Mouse (Mus musculus) neural tube, embryonic 11.5 days (tissue): ENCODE results near the gene Ggct. TPM values are rescaled to one million over a fixed set of nuclear protein-coding genes. Genes with fewer than 3 reads are reported as not detected.
A peak's percentile ranks its signal among the peaks of the same experiment; 100 is the strongest.

Source experiments
- ATAC-seq: fragments of 200-750 bp; cut with Nextera tagmentation; 2 replicates; pipeline ENCODE4 v1.8.0; 2017; ENCODE audit warnings: moderate number of reproducible peaks, mild to moderate bottlenecking, moderate TSS enrichment, moderate library complexity; ENCODE audit not compliant: insufficient read depth, low FRiP score, low TSS enrichment
- DNase-seq: peaks from one replicate; pipeline ENCODE4 v3.0.0-alpha.2; 2015; ENCODE audit warnings: low spot score
- H3K27ac ChIP-seq: fragments of 300-500 bp; sonication (generic); 2 replicates; pipeline ENCODE4 v1.5.1; 2014; ENCODE audit warnings: low read depth, mild to moderate bottlenecking, low read length
- H3K27me3 ChIP-seq: fragments of 300-500 bp; sonication (generic); 2 replicates; pipeline ENCODE4 v1.6.1; 2014; ENCODE audit warnings: mild to moderate bottlenecking, low read length, mixed read lengths; ENCODE audit not compliant: control insufficient read depth, insufficient read depth
- H3K36me3 ChIP-seq: fragments of 300-500 bp; sonication (generic); 2 replicates; pipeline ENCODE4 v1.6.1; 2014; ENCODE audit warnings: mild to moderate bottlenecking, low read length, moderate library complexity, mixed read lengths; ENCODE audit not compliant: control insufficient read depth, insufficient read depth
- H3K4me1 ChIP-seq: fragments of 300-500 bp; sonication (generic); 2 replicates; pipeline ENCODE4 v1.6.1; 2014; ENCODE audit warnings: low read length, mixed read lengths; ENCODE audit not compliant: control insufficient read depth, insufficient read depth
- H3K4me2 ChIP-seq: fragments of 300-500 bp; sonication (generic); 2 replicates; pipeline ENCODE4 v1.6.1; 2014; ENCODE audit warnings: low read depth, mild to moderate bottlenecking, moderate library complexity
- H3K4me3 ChIP-seq: fragments of 300-500 bp; sonication (generic); 2 replicates; pipeline ENCODE4 v1.5.1; 2014; ENCODE audit warnings: low read depth, low read length
- H3K9ac ChIP-seq: fragments of 300-500 bp; sonication (generic); 2 replicates; pipeline ENCODE4 v1.6.1; 2014; ENCODE audit warnings: mild to moderate bottlenecking, low read length
- H3K9me3 ChIP-seq: fragments of 300-500 bp; sonication (generic); 2 replicates; pipeline ENCODE4 v1.6.1; 2016; ENCODE audit warnings: low read length; ENCODE audit not compliant: control insufficient read depth
- WGBS: fragments of 180-500 bp; shearing (Covaris S2); extraction: QIAGEN DNeasy Blood & Tissue Kit; methylation state at CpG from one replicate; pipeline ENCODE4 v1.1.7; 2014; 5-methylcytosine and 5-hydroxymethylcytosine counted together
- polyA plus RNA-seq: library from polyadenylated mRNA; unstranded; fragments of >200 nt; fragmentation: Nextera tagmentation; extraction: Ambion mirVana; gene quantifications from 2 replicates; pipeline ENCODE4 v1.2.1, GENCODE M21; 2014

Gene Ggct
- polyA plus RNA-seq, 1 experiment from 2014 or later, result 13.2 TPM

- no peak overlapping the region for H3K27ac ChIP-seq
- no peak for DNase-seq
Observed at GRCm38 (mm10) chr6:55018417-55018816, 25.7 kb upstream of the Ggct start.

GRCm38 (mm10) chr6:55016710-55017583 lies 24.2 kb upstream of the Ggct start:
- ATAC-seq, result no peak

More at GRCm38 (mm10) chr6:55018417-55018816, 25.7 kb upstream of the Ggct start:
- H3K27me3 ChIP-seq, result no peaks in the 10 kb centered on the region
- 79% methylated on average over 2 of the region's 2 CpGs for WGBS
- no peak for ATAC-seq
- H3K4me1 ChIP-seq, result no peaks in the 10 kb centered on the region
- no peak overlapping the region for H3K4me3 ChIP-seq
- no peak overlapping the region for H3K9ac ChIP-seq
- 0 out of 2 replicates have a peak, but pooled peaks cover 3% of the 10 kb centered on the region for H3K9me3 ChIP-seq
- H3K4me2 ChIP-seq, result no peak overlapping the region
- no peaks in the 10 kb centered on the region for H3K36me3 ChIP-seq

GRCm38 (mm10) chr6:55016236-55016635 lies 23.5 kb upstream of the Ggct start:
- Histone ChIP-seq H3K36me3 (no peaks in the 10 kb centered on the region), H3K9ac (no peak overlapping the region), H3K27ac (no peak overlapping the region), H3K4me2 (no peak overlapping the region), H3K4me3 (no peak overlapping the region), H3K27me3 (no peaks in the 10 kb centered on the region), H3K4me1 (no peaks in the 10 kb centered on the region), H3K9me3 (0 out of 2 replicates have a peak, but pooled peaks cover 3% of the 10 kb centered on the region)
- no peak for ATAC-seq
- WGBS, result 20% methylated on average over 5 of the region's 5 CpGs
- peak; percentile 35 for DNase-seq

More at GRCm38 (mm10) chr6:55016710-55017583, 24.2 kb upstream of the Ggct start:
- 31% methylated on average over 15 of the region's 15 CpGs for WGBS
- Histone ChIP-seq H3K4me2 (no peak overlapping the region), H3K27ac (no peak overlapping the region), H3K27me3 (no peaks in the 10 kb centered on the region), H3K4me3 (no peak overlapping the region), H3K9me3 (0 out of 2 replicates have a peak, but pooled peaks cover 3% of the 10 kb centered on the region), H3K36me3 (no peaks in the 10 kb centered on the region), H3K4me1 (no peaks in the 10 kb centered on the region), H3K9ac (no peak overlapping the region)
- DNase-seq, result peak; percentile 73

GRCm38 (mm10) chr6:55014184-55014583 lies 21.4 kb upstream of the Ggct start:
- no peak overlapping the region for H3K4me3 ChIP-seq
- H3K9me3 ChIP-seq, result 0 out of 2 replicates have a peak, but pooled peaks cover 3% of the 10 kb centered on the region
- DNase-seq, result no peak
- no peak overlapping the region for H3K4me2 ChIP-seq
- WGBS, result 92% methylated on average over 3 of the region's 3 CpGs
- no peak for ATAC-seq
- H3K9ac ChIP-seq, result no peak overlapping the region
- H3K27ac ChIP-seq, result no peak overlapping the region
- H3K27me3 ChIP-seq, result no peaks in the 10 kb centered on the region
- H3K36me3 ChIP-seq, result no peaks in the 10 kb centered on the region
- peaks cover 5% of the 10 kb centered on the region; the same call in 1 of the 2 replicates for H3K4me1 ChIP-seq

GRCm38 (mm10) chr6:55012516-55012915 lies 19.8 kb upstream of the Ggct start:
- ATAC-seq (no peak), DNase-seq (no peak)
- Histone ChIP-seq H3K9ac (no peak overlapping the region), H3K9me3 (0 out of 2 replicates have a peak, but pooled peaks cover 3% of the 10 kb centered on the region), H3K4me2 (no peak overlapping the region), H3K27ac (no peak overlapping the region), H3K4me1 (peaks cover 5% of the 10 kb centered on the region; the same call in 1 of the 2 replicates), H3K36me3 (no peaks in the 10 kb centered on the region), H3K4me3 (no peak overlapping the region), H3K27me3 (no peaks in the 10 kb centered on the region)
- WGBS, result 84% methylated on average over 7 of the region's 7 CpGs

GRCm38 (mm10) chr6:55010330-55011091 lies 17.8 kb upstream of the Ggct start:
- H3K27me3 ChIP-seq, result no peaks in the 10 kb centered on the region
- no peaks in the 10 kb centered on the region for H3K36me3 ChIP-seq
- H3K9ac ChIP-seq, result no peak overlapping the region
- WGBS, result 65% methylated on average over 4 of the region's 4 CpGs
- no peak overlapping the region for H3K4me3 ChIP-seq
- ATAC-seq (peak; percentile 36), DNase-seq (no peak)
- H3K4me1 ChIP-seq, result peaks cover 5% of the 10 kb centered on the region; the same call in 1 of the 2 replicates
- no peak overlapping the region; the same call in 1 of the 2 replicates for H3K4me2 ChIP-seq
- 0 out of 2 replicates have a peak, but pooled peaks cover 3% of the 10 kb centered on the region for H3K9me3 ChIP-seq
- H3K27ac ChIP-seq, result 0 out of 2 replicates have a peak overlapping the region, but pooled peaks have one; percentile 3

- 19% methylated on average over 16 of the region's 16 CpGs for WGBS
- no peaks in the 10 kb centered on the region for H3K27me3 ChIP-seq
Observed at GRCm38 (mm10) chr6:55009391-55010230, 16.9 kb upstream of the Ggct start.

GRCm38 (mm10) chr6:55008401-55008800 lies 15.7 kb upstream of the Ggct start:
- DNase-seq (no peak), ATAC-seq (no peak)
- Histone ChIP-seq H3K4me1 (peaks cover 5% of the 10 kb centered on the region; the same call in 1 of the 2 replicates), H3K27me3 (no peaks in the 10 kb centered on the region), H3K4me3 (no peak overlapping the region), H3K27ac (no peak overlapping the region), H3K9ac (no peak overlapping the region), H3K9me3 (no peaks in the 10 kb centered on the region), H3K36me3 (no peaks in the 10 kb centered on the region), H3K4me2 (no peak overlapping the region)
- WGBS, result 82% methylated on average over 8 of the region's 8 CpGs

More at GRCm38 (mm10) chr6:55009391-55010230, 16.9 kb upstream of the Ggct start:
- 0 out of 2 replicates have a peak, but pooled peaks cover 3% of the 10 kb centered on the region for H3K9me3 ChIP-seq
- no peak overlapping the region for H3K4me3 ChIP-seq
- 0 out of 2 replicates have a peak overlapping the region, but pooled peaks have one; percentile 31 for H3K9ac ChIP-seq
- H3K36me3 ChIP-seq, result no peaks in the 10 kb centered on the region
- DNase-seq (peak; percentile 66), ATAC-seq (peak; percentile 88)
- peak overlapping the region; percentile 33 for H3K4me2 ChIP-seq
- H3K4me1 ChIP-seq, result peaks cover 5% of the 10 kb centered on the region; the same call in 1 of the 2 replicates
- H3K27ac ChIP-seq, result peak overlapping the region; percentile 50
